Mouse (Mus musculus): ENCODE measurements around the gene Mapre3. TPM values are rescaled to one million over a fixed set of nuclear protein-coding genes. Genes with fewer than 3 reads are reported as not detected.
"Not testable (repeated sequence)": the region's sequence is repeated elsewhere in the genome, so short reads cannot be mapped to it uniquely, and the experiment has no call there.

Mapre3 gene
- polyA plus RNA-seq, 1 experiment from 2014 or later = 37.0 TPM

GRCm38 (mm10) chr5:30879347-30879943, 65.0 kb downstream of the Mapre3 start:
- 71% methylated on average over 5 of the region's 5 CpGs for WGBS
- Histone ChIP-seq H3K4me1 (ENCODE audit: control insufficient read depth, insufficient read depth, low read length) (no peaks in the 10 kb centered on the region), H3K9me3 (ENCODE audit: control insufficient read depth, low read length) (no peaks in the 10 kb centered on the region), H3K4me3 (ENCODE audit: low read depth, low read length) (no peak overlapping the region), H3K36me3 (ENCODE audit: control insufficient read depth, insufficient read depth, low read length) (peaks cover 37% of the 10 kb centered on the region), H3K27me3 (replicated peaks; ENCODE audit: control insufficient read depth, insufficient read depth, low read length) (no peaks in the 10 kb centered on the region), H3K4me2 (ENCODE audit: low read depth, low read length) (no peak overlapping the region), H3K27ac (replicated peaks; ENCODE audit: low read depth, low read length) (peak overlapping the region; percentile 44; the same call in 1 of the 2 replicates), H3K9ac (ENCODE audit: low read depth, low read length) (no peak overlapping the region)
- DNase-seq (ENCODE audit: low spot score) (no peak), ATAC-seq (ENCODE audit: low read depth) (no peak)

- H3K9ac ChIP-seq (ENCODE audit: low read depth, low read length); H3K4me1 ChIP-seq (ENCODE audit: control insufficient read depth, insufficient read depth, low read length); DNase-seq (ENCODE audit: low spot score); H3K4me2 ChIP-seq (ENCODE audit: low read depth, low read length); H3K9me3 ChIP-seq (ENCODE audit: control insufficient read depth, low read length); ATAC-seq (ENCODE audit: low read depth); H3K27me3 ChIP-seq (replicated peaks; ENCODE audit: control insufficient read depth, insufficient read depth, low read length); H3K4me3 ChIP-seq (ENCODE audit: low read depth, low read length); H3K27ac ChIP-seq (replicated peaks; ENCODE audit: low read depth, low read length): not testable (repeated sequence)
- 73% methylated on average over 4 of the region's 4 CpGs for WGBS
- H3K36me3 ChIP-seq (ENCODE audit: control insufficient read depth, insufficient read depth, low read length) = peaks cover 13% of the 10 kb centered on the region
Observed at GRCm38 (mm10) chr5:30881839-30882238, 67.4 kb downstream of the Mapre3 start.

- no peak overlapping the region for H3K4me3 ChIP-seq (ENCODE audit: low read depth, low read length)
- DNase-seq (ENCODE audit: low spot score) = no peak
- no peak overlapping the region for H3K9ac ChIP-seq (ENCODE audit: low read depth, low read length)
- WGBS = 54% methylated on average over 4 of the region's 4 CpGs
- H3K4me1 ChIP-seq (ENCODE audit: control insufficient read depth, insufficient read depth, low read length) = peaks cover 12% of the 10 kb centered on the region
- peak overlapping the region; percentile 97; the same call in 1 of the 2 replicates for H3K27ac ChIP-seq (replicated peaks; ENCODE audit: low read depth, low read length)
- no peaks in the 10 kb centered on the region for H3K27me3 ChIP-seq (replicated peaks; ENCODE audit: control insufficient read depth, insufficient read depth, low read length)
- no peak for ATAC-seq (ENCODE audit: low read depth)
- peaks cover 5% of the 10 kb centered on the region for H3K36me3 ChIP-seq (ENCODE audit: control insufficient read depth, insufficient read depth, low read length)
- H3K9me3 ChIP-seq (ENCODE audit: control insufficient read depth, low read length) = no peaks in the 10 kb centered on the region
- H3K4me2 ChIP-seq (ENCODE audit: low read depth, low read length) = peak overlapping the region; percentile 79; the same call in 1 of the 2 replicates
Observed at GRCm38 (mm10) chr5:30886209-30886608, 71.8 kb downstream of the Mapre3 start.

GRCm38 (mm10) chr5:30886731-30887130, 72.3 kb downstream of the Mapre3 start:
- no peaks in the 10 kb centered on the region for H3K27me3 ChIP-seq (replicated peaks; ENCODE audit: control insufficient read depth, insufficient read depth, low read length)
- peaks cover 10% of the 10 kb centered on the region for H3K36me3 ChIP-seq (ENCODE audit: control insufficient read depth, insufficient read depth, low read length)
- peak overlapping the region; percentile 79 for H3K4me2 ChIP-seq (ENCODE audit: low read depth, low read length)
- peak overlapping the region; percentile 66 for H3K4me3 ChIP-seq (ENCODE audit: low read depth, low read length)
- WGBS = 30% methylated on average over 5 of the region's 5 CpGs
- peak overlapping the region; percentile 82 for H3K9ac ChIP-seq (ENCODE audit: low read depth, low read length)
- no peaks in the 10 kb centered on the region for H3K9me3 ChIP-seq (ENCODE audit: control insufficient read depth, low read length)
- no peak for DNase-seq (ENCODE audit: low spot score)
- ATAC-seq (ENCODE audit: low read depth) = no peak
- peaks cover 12% of the 10 kb centered on the region for H3K4me1 ChIP-seq (ENCODE audit: control insufficient read depth, insufficient read depth, low read length)
- peak overlapping the region; percentile 97 for H3K27ac ChIP-seq (replicated peaks; ENCODE audit: low read depth, low read length)

GRCm38 (mm10) chr5:30887331-30887761, 72.9 kb downstream of the Mapre3 start:
- Histone ChIP-seq H3K9me3 (ENCODE audit: control insufficient read depth, low read length) (no peaks in the 10 kb centered on the region), H3K36me3 (ENCODE audit: control insufficient read depth, insufficient read depth, low read length) (peaks cover 16% of the 10 kb centered on the region), H3K4me3 (ENCODE audit: low read depth, low read length) (peak overlapping the region; percentile 66), H3K4me2 (ENCODE audit: low read depth, low read length) (peak overlapping the region; percentile 79), H3K9ac (ENCODE audit: low read depth, low read length) (peak overlapping the region; percentile 82), H3K27me3 (replicated peaks; ENCODE audit: control insufficient read depth, insufficient read depth, low read length) (no peaks in the 10 kb centered on the region), H3K27ac (replicated peaks; ENCODE audit: low read depth, low read length) (peak overlapping the region; percentile 97), H3K4me1 (ENCODE audit: control insufficient read depth, insufficient read depth, low read length) (peaks cover 12% of the 10 kb centered on the region)
- ATAC-seq (ENCODE audit: low read depth) (peak; percentile 58), DNase-seq (ENCODE audit: low spot score) (peak; percentile 93)
- 1% methylated on average over 19 of the region's 19 CpGs for WGBS

GRCm38 (mm10) chr5:30887858-30888336, 73.5 kb downstream of the Mapre3 start:
- DNase-seq (ENCODE audit: low spot score) = peak; percentile 98
- WGBS = under 1% methylated on average over 28 of the region's 28 CpGs
- peaks cover 22% of the 10 kb centered on the region for H3K36me3 ChIP-seq (ENCODE audit: control insufficient read depth, insufficient read depth, low read length)
- peak overlapping the region; percentile 79 for H3K4me2 ChIP-seq (ENCODE audit: low read depth, low read length)
- H3K27ac ChIP-seq (replicated peaks; ENCODE audit: low read depth, low read length) = peak overlapping the region; percentile 97
- no peaks in the 10 kb centered on the region for H3K27me3 ChIP-seq (replicated peaks; ENCODE audit: control insufficient read depth, insufficient read depth, low read length)
- ATAC-seq (ENCODE audit: low read depth) = peak; percentile 88
- H3K9me3 ChIP-seq (ENCODE audit: control insufficient read depth, low read length) = no peaks in the 10 kb centered on the region
- H3K9ac ChIP-seq (ENCODE audit: low read depth, low read length) = peak overlapping the region; percentile 82
- H3K4me1 ChIP-seq (ENCODE audit: control insufficient read depth, insufficient read depth, low read length) = peaks cover 12% of the 10 kb centered on the region
- peak overlapping the region; percentile 66 for H3K4me3 ChIP-seq (ENCODE audit: low read depth, low read length)

- Histone ChIP-seq H3K36me3 (ENCODE audit: control insufficient read depth, insufficient read depth, low read length) (peaks cover 28% of the 10 kb centered on the region), H3K4me1 (ENCODE audit: control insufficient read depth, insufficient read depth, low read length) (peaks cover 12% of the 10 kb centered on the region), H3K27me3 (replicated peaks; ENCODE audit: control insufficient read depth, insufficient read depth, low read length) (no peaks in the 10 kb centered on the region), H3K27ac (replicated peaks; ENCODE audit: low read depth, low read length) (peak within 1 kb of the TSS; percentile 97), H3K4me2 (ENCODE audit: low read depth, low read length) (peak within 1 kb of the TSS; percentile 79), H3K4me3 (ENCODE audit: low read depth, low read length) (peak within 1 kb of the TSS; percentile 66), H3K9me3 (ENCODE audit: control insufficient read depth, low read length) (no peaks in the 10 kb centered on the region), H3K9ac (ENCODE audit: low read depth, low read length) (peak within 1 kb of the TSS; percentile 82)
- under 1% methylated on average over 31 of the region's 42 CpGs for WGBS
- ATAC-seq (ENCODE audit: low read depth) (peak; percentile 94), DNase-seq (ENCODE audit: low spot score) (peak; percentile 98)
Observed at GRCm38 (mm10) chr5:30888337-30889087, 74.1 kb downstream of the Mapre3 start, which contains the start of gene Agbl5. Agbl5 (plus strand) TSS chr5:30888694.

- under 1% methylated on average over 24 of the region's 42 CpGs for WGBS
- Histone ChIP-seq H3K36me3 (ENCODE audit: control insufficient read depth, insufficient read depth, low read length) (peaks cover 35% of the 10 kb centered on the region), H3K9ac (ENCODE audit: low read depth, low read length) (peak overlapping the region; percentile 79), H3K4me1 (ENCODE audit: control insufficient read depth, insufficient read depth, low read length) (peaks cover 12% of the 10 kb centered on the region), H3K4me3 (ENCODE audit: low read depth, low read length) (peak overlapping the region; percentile 66), H3K27ac (replicated peaks; ENCODE audit: low read depth, low read length) (peak overlapping the region; percentile 97), H3K27me3 (replicated peaks; ENCODE audit: control insufficient read depth, insufficient read depth, low read length) (no peaks in the 10 kb centered on the region), H3K9me3 (ENCODE audit: control insufficient read depth, low read length) (no peaks in the 10 kb centered on the region), H3K4me2 (ENCODE audit: low read depth, low read length) (peak overlapping the region; percentile 79)
- DNase-seq (ENCODE audit: low spot score) (peak; percentile 68), ATAC-seq (ENCODE audit: low read depth) (peak; percentile 10)
Observed at GRCm38 (mm10) chr5:30889088-30889754, 74.8 kb downstream of the Mapre3 start.
